Mouse (Mus musculus) heart, embryonic 16.5 days (tissue): ENCODE data around the gene Pitpnb. TPM values are rescaled to one million over a fixed set of nuclear protein-coding genes. Genes with fewer than 3 reads are reported as not detected.

Experiments used
- ATAC-seq: fragments of 200-750 bp; cut with Nextera tagmentation; replicated peaks from 2 replicates; pipeline ENCODE4 v1.8.0; 2017; ENCODE audit warnings: moderate number of reproducible peaks; ENCODE audit not compliant: insufficient read depth, low FRiP score; ENCODE audit errors: extremely low read depth
- H3K27ac ChIP-seq: fragments of 300-500 bp; sonication (generic); 2 replicates; pipeline ENCODE4 v1.5.1; 2014; ENCODE audit warnings: mild to moderate bottlenecking, low read length, control low read depth, moderate library complexity
- H3K27me3 ChIP-seq: fragments of 300-500 bp; sonication (generic); 2 replicates; pipeline ENCODE4 v1.6.1; 2014; ENCODE audit warnings: low read length, mixed read lengths; ENCODE audit not compliant: control insufficient read depth, insufficient read depth
- H3K36me3 ChIP-seq: fragments of 300-500 bp; sonication (generic); 2 replicates; pipeline ENCODE4 v1.6.1; 2014; ENCODE audit not compliant: control insufficient read depth, insufficient read depth
- H3K4me1 ChIP-seq: fragments of 300-500 bp; sonication (generic); 2 replicates; pipeline ENCODE4 v1.6.1; 2014; ENCODE audit warnings: low read length, mixed read lengths; ENCODE audit not compliant: control insufficient read depth, insufficient read depth
- H3K4me2 ChIP-seq: fragments of 300-500 bp; sonication (generic); 2 replicates; pipeline ENCODE4 v1.6.1; 2014; ENCODE audit warnings: low read depth, mild to moderate bottlenecking, control low read depth, low read length
- H3K4me3 ChIP-seq: fragments of 300-500 bp; sonication (generic); 2 replicates; pipeline ENCODE4 v1.5.1; 2014; ENCODE audit warnings: mild to moderate bottlenecking, control low read depth, low read length
- H3K9ac ChIP-seq: fragments of 300-500 bp; sonication (generic); 2 replicates; pipeline ENCODE4 v1.6.1; 2014; ENCODE audit warnings: low read length, control low read depth
- H3K9me3 ChIP-seq: fragments of 300-500 bp; sonication (generic); replicated peaks from 2 replicates; pipeline ENCODE4 v1.6.1; 2016; ENCODE audit warnings: low read length; ENCODE audit not compliant: control insufficient read depth
- WGBS: fragments of 180-500 bp; shearing (Covaris S2); extraction: QIAGEN DNeasy Blood & Tissue Kit; methylation state at CpG from one replicate; pipeline ENCODE4 v1.1.7; 2014; 5-methylcytosine and 5-hydroxymethylcytosine counted together
- polyA plus RNA-seq: library from polyadenylated mRNA; unstranded; fragments of >200 nt; fragmentation: Nextera tagmentation; extraction: Ambion mirVana; gene quantifications from 2 replicates; pipeline ENCODE4 v1.2.1, GENCODE M21; 2015

The Pitpnb gene
- polyA plus RNA-seq, 1 experiment from 2014 or later, result 84.5 TPM

DNA sequence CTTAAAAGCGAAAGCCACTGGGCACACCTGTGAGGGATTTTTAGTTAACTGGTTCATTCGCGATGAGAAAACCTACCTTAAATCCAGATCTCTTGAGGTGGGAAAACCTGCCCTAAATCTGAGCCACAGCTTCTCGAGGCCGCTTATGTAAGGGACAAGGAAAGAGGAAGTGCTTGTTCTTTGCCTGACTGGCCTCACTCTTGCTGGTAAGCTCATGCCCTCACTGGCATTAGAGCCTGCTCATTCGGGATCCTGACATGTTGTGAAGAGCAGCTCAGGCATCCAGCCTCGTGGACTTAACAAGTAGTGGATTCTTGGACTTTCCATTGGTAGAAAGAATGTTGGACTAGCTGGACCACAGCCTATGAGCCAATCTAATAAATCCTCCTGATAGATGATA is 28.8 kb upstream of the Pitpnb start:
- WGBS, result 68% methylated on average over 7 of the region's 7 CpGs
- no peak overlapping the region for H3K4me2 ChIP-seq
- H3K36me3 ChIP-seq, result no peaks in the 10 kb centered on the region
- ATAC-seq, result no peak
- peaks cover 3% of the 10 kb centered on the region; the same call in 1 of the 2 replicates for H3K9me3 ChIP-seq
- H3K27me3 ChIP-seq, result no peaks in the 10 kb centered on the region
- no peak overlapping the region for H3K4me3 ChIP-seq
- H3K4me1 ChIP-seq, result no peaks in the 10 kb centered on the region
- no peak overlapping the region for H3K27ac ChIP-seq
- no peak overlapping the region for H3K9ac ChIP-seq

- WGBS, result 89% methylated on average over 3 of the region's 3 CpGs
Measured at GRCm38 (mm10) chr5:111304730-111305129, 25.8 kb upstream of the Pitpnb start.

DNA sequence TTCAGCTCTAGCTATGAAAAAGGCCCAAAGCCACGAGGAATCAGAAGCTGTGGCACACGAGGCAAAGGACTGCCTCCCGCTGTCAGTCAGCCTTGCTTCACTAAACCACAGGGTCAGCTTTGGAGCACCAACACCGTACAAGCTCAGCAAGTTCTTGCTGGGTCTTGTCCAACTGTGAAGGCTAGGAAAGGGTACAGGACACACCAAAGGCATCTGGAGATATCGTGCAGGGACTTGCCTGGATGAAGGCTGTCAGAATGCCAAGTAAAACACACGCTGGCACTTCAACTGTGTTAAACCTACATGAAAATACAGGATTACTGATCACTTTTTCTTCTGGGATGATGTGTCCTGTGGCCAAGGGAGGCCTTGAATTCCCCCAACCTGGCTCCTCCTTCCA is 20.4 kb upstream of the Pitpnb start:
- no peaks in the 10 kb centered on the region for H3K4me1 ChIP-seq
- H3K36me3 ChIP-seq, result no peaks in the 10 kb centered on the region
- no peak overlapping the region for H3K27ac ChIP-seq
- H3K27me3 ChIP-seq, result no peaks in the 10 kb centered on the region
- no peak overlapping the region for H3K9ac ChIP-seq
- 46% methylated on average over 6 of the region's 6 CpGs for WGBS
- H3K4me2 ChIP-seq, result no peak overlapping the region
- no peak overlapping the region for H3K4me3 ChIP-seq
- peak; percentile 69; the same call in 1 of the 2 replicates for ATAC-seq
- peaks cover 15% of the 10 kb centered on the region for H3K9me3 ChIP-seq

More at GRCm38 (mm10) chr5:111304730-111305129, 25.8 kb upstream of the Pitpnb start:
- H3K4me1 ChIP-seq, result no peaks in the 10 kb centered on the region
- peaks cover 3% of the 10 kb centered on the region; the same call in 1 of the 2 replicates for H3K9me3 ChIP-seq
- no peak overlapping the region for H3K4me2 ChIP-seq
- no peaks in the 10 kb centered on the region for H3K27me3 ChIP-seq
- H3K36me3 ChIP-seq, result no peaks in the 10 kb centered on the region
- no peak overlapping the region for H3K27ac ChIP-seq
- H3K9ac ChIP-seq, result no peak overlapping the region
- no peak overlapping the region for H3K4me3 ChIP-seq
- ATAC-seq, result no peak

DNA sequence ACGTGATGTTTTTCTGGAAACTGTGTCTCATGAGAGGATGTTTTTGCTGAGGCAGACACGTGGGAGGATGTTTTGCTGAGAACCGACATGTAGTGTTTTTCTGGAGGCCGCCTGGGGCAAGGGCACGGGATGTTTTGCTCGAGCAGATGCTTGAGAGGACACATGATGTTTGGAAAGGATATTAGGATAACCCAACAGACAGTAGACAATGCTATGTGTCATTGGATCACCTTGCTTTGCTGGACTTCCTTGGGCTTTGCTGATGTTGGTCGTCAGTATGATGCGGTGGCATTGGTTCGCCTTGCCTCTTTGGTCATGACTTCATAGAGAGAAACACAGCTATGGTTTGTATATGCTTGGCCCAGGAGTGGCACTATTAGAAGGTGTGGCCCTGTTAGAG is 16.7 kb upstream of the Pitpnb start:
- H3K4me1 ChIP-seq, result no peaks in the 10 kb centered on the region
- H3K9me3 ChIP-seq, result peaks cover 14% of the 10 kb centered on the region
- no peak for ATAC-seq
- H3K4me2 ChIP-seq, result no peak overlapping the region
- H3K36me3 ChIP-seq, result no peaks in the 10 kb centered on the region
- H3K4me3 ChIP-seq, result no peak overlapping the region
- H3K9ac ChIP-seq, result no peak overlapping the region
- H3K27me3 ChIP-seq, result no peaks in the 10 kb centered on the region
- WGBS, result 82% methylated on average over 9 of the region's 9 CpGs
- H3K27ac ChIP-seq, result no peak overlapping the region

DNA sequence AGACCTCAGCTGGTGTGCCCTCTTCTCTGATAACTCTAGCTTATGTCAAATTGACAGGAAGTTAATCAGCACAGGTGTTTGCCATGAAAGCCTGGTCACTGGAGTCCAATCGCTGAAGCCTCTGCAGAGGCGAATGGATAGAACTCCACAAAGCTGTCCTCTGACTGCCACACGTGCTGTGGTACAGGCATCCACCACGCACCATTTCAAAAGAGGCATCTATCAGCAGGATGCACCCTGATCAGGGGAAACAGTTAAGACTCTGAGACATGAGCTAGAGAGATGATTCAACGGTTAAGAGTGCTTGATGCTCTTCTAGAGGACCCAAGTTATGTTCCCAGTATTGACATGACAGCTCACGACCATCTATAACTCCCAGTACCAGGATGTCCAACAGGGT is 15.5 kb upstream of the Pitpnb start:
- H3K27ac ChIP-seq, result no peak overlapping the region
- H3K4me3 ChIP-seq, result no peak overlapping the region
- H3K4me2 ChIP-seq, result no peak overlapping the region

DNA sequence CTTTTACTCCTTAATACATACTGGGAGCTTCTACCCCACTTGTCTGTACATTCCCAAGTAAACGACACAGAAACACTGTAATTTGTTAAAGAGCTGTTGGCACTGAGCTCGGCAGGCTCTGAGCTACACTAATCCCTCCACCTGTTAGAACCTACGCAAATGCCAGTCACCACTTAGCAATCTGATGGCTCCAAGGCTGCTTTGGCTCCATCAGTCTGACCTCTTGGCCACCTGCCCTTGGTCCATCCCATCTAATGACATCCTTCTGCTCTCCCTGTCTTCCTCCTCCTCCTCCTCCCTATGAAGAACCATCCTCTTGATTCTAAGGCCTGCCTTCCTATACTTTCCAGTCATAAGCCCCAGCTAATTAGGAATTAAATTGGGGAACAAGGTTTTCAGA is 13.0 kb upstream of the Pitpnb start:
- Histone ChIP-seq H3K9ac (no peak overlapping the region), H3K27me3 (no peaks in the 10 kb centered on the region), H3K4me1 (no peaks in the 10 kb centered on the region), H3K4me2 (no peak overlapping the region), H3K27ac (no peak overlapping the region), H3K9me3 (peaks cover 12% of the 10 kb centered on the region), H3K36me3 (no peaks in the 10 kb centered on the region), H3K4me3 (no peak overlapping the region)
- ATAC-seq, result no peak
- WGBS, result 76% methylated on average over 3 of the region's 3 CpGs

More for the DNA sequence above, 15.5 kb upstream of the Pitpnb start:
- Histone ChIP-seq H3K27me3 (no peaks in the 10 kb centered on the region), H3K36me3 (no peaks in the 10 kb centered on the region), H3K9me3 (peaks cover 14% of the 10 kb centered on the region), H3K4me1 (no peaks in the 10 kb centered on the region), H3K9ac (no peak overlapping the region)
- ATAC-seq, result no peak
- WGBS, result 86% methylated on average over 6 of the region's 6 CpGs

DNA sequence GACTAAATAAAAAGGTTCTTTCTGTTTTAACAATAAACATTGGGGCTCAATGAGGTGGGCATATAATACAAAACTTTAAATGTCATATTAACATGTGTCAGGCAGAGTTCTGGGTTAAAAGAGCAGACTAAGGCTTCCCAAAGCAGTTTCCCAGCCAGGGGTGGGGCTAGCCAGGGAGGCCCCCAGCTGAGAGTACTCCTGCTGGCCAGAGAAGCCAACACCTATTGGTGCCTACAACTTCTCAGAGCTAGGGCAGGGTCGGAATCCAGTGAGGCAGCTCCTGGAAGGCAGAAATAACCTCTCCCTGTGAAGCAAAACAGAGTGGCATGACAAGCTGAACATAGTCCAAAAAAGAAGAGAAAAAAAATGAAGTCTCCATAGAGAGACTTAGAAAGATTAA is 11.6 kb upstream of the Pitpnb start:
- no peak overlapping the region for H3K27ac ChIP-seq
- ATAC-seq, result no peak
- H3K4me1 ChIP-seq, result no peaks in the 10 kb centered on the region
- no peak overlapping the region for H3K4me3 ChIP-seq
- 42% methylated on average over 1 of the region's 1 CpGs for WGBS
- no peaks in the 10 kb centered on the region for H3K27me3 ChIP-seq
- H3K4me2 ChIP-seq, result no peak overlapping the region
- peaks cover under 1% of the 10 kb centered on the region for H3K9me3 ChIP-seq
- H3K9ac ChIP-seq, result no peak overlapping the region
- no peaks in the 10 kb centered on the region for H3K36me3 ChIP-seq

DNA sequence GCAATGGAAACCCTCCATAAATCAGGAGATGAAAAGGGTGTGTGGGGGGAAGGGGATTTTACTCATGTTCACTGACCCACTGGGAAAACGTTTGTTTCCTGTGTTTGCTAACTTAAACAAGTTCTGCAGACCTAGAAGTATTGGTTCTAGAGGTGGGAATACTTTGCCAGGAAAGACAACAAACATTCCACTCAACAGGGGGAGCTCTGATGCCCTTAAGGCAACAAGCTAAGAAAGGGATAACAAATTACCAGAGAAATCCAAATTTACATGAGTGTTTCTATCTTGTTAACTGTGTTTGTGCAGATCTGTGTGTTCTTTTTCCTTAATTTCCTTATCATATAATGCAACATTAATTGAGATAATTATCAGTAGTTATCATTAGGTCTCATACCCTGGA is 4.8 kb upstream of the Pitpnb start:
- Histone ChIP-seq H3K27ac (no peak overlapping the region), H3K9me3 (no peaks in the 10 kb centered on the region; the same call in 1 of the 2 replicates), H3K4me3 (no peak overlapping the region), H3K9ac (no peak overlapping the region), H3K36me3 (no peaks in the 10 kb centered on the region), H3K4me1 (peaks cover 4% of the 10 kb centered on the region; the same call in 1 of the 2 replicates), H3K4me2 (no peak overlapping the region), H3K27me3 (no peaks in the 10 kb centered on the region)
- 14% methylated on average over 1 of the region's 1 CpGs for WGBS
- no peak for ATAC-seq

DNA sequence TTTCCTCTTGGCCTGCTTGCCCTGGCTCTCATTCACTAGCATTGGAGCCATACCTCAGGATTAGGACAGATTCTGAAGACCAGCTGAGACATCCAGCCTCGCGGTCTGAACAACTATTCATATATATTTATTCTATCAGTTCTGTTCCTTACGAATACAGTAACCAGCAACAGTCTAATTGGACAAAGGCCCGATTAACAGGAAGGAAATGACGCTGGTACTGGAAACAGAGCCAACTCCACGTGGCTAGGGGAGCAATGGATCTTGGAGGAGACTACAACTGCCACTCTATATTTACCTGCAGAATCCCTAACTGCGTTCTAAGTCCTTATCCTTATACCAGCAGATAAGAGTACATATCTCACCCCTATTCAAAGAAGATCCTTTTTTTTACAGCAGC is 3.1 kb upstream of the Pitpnb start:
- WGBS, result 59% methylated on average over 7 of the region's 7 CpGs
- H3K9ac ChIP-seq, result no peak overlapping the region
- H3K4me3 ChIP-seq, result no peak overlapping the region
- no peak overlapping the region for H3K4me2 ChIP-seq
- H3K4me1 ChIP-seq, result peaks cover 12% of the 10 kb centered on the region
- no peaks in the 10 kb centered on the region for H3K36me3 ChIP-seq
- no peaks in the 10 kb centered on the region for H3K27me3 ChIP-seq
- no peak for ATAC-seq
- no peaks in the 10 kb centered on the region; the same call in 1 of the 2 replicates for H3K9me3 ChIP-seq
- no peak overlapping the region for H3K27ac ChIP-seq
